Mouse (Mus musculus): ENCODE data around the gene Synrg.

DNA sequence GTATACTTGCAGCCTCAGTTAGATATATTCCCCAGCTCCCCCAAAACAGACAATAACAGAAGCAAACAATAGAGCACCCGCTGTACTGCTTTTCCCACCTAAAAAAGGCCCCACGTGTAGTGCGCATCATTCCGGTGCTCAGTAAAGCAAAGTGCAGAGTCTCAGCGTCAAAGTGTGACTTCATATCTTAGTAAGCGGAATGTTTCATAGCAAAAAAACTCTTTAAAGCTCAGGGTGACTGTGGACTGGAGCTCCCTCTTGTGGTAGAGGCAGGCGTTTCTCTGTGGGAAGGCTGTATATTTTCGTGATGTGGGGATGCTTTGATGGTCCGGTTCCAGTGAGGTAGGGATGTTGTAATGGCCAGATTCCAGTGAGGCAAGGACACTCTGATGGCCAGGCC, 67.7 kb downstream of the Synrg start:
- peak; percentile 82 for TF ChIP-seq CTCF (IDR thresholded peaks at IDR 0.05; ENCODE audit: low read depth)
- TF ChIP-seq EP300 (IDR thresholded peaks at IDR 0.05; ENCODE audit: low read depth), result no peak

Data from liver, embryonic 14.5 days (tissue).